Mouse (Mus musculus): ENCODE measurements around the gene Cog5. TPM values are rescaled to one million over a fixed set of nuclear protein-coding genes. Genes with fewer than 3 reads are reported as not detected.
A peak's percentile ranks its signal among the peaks of the same experiment; 100 is the strongest.

Cog5 gene
- polyA plus RNA-seq, 2 experiments, result 36.9 to 39.1 TPM

DNA sequence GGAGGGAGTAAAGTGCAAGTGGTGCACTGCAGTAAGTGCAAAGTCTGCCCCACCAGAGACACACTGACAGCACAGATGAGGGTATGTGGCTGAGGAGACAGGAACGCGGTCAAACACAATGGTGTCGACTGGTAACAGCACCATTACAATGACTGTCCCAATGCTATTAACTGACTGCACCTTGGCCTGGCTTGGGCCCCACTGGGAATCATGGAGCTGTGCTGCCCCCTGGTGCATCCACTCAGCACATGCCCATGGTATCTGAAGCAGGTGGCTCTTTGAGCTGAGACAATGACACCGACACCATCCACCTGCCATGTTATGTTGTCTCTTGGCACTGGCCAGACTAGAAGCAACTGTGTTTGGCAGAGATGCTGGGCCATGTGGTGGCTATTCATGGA, 272.0 kb downstream of the Cog5 start:
- no peaks in the 10 kb centered on the region for H3K9me3 ChIP-seq (ENCODE audit: control insufficient read depth, low read length)
- ATAC-seq (ENCODE audit: low FRiP score, low read depth) (peak; percentile 72), DNase-seq (ENCODE audit: low spot score) (peak; percentile 50)
- H3K27ac ChIP-seq (replicated peaks; ENCODE audit: low read depth, low read length), result no peak overlapping the region
- TF ChIP-seq POLR2A (IDR thresholded peaks at IDR 0.05; ENCODE audit: borderline replicate concordance, extremely low read depth, insufficient read depth, insufficient read length), result no peak
- no peaks in the 10 kb centered on the region for H3K27me3 ChIP-seq (ENCODE audit: control insufficient read depth, insufficient read depth, low read length)
- no peak overlapping the region for H3K9ac ChIP-seq (ENCODE audit: low read depth, low read length, severe bottlenecking)
- WGBS, result 53% methylated on average over 4 of the region's 4 CpGs
- H3K4me2 ChIP-seq (replicated peaks; ENCODE audit: low read depth, low read length, severe bottlenecking), result no peak overlapping the region
- peaks cover 4% of the 10 kb centered on the region; the same call in 1 of the 2 replicates for H3K4me1 ChIP-seq (ENCODE audit: control insufficient read depth, insufficient read depth, low read length)
- H3K36me3 ChIP-seq (ENCODE audit: control insufficient read depth, insufficient read depth, low read length), result peaks cover 68% of the 10 kb centered on the region
- H3K4me3 ChIP-seq (replicated peaks; ENCODE audit: low read length), result no peak overlapping the region

DNA sequence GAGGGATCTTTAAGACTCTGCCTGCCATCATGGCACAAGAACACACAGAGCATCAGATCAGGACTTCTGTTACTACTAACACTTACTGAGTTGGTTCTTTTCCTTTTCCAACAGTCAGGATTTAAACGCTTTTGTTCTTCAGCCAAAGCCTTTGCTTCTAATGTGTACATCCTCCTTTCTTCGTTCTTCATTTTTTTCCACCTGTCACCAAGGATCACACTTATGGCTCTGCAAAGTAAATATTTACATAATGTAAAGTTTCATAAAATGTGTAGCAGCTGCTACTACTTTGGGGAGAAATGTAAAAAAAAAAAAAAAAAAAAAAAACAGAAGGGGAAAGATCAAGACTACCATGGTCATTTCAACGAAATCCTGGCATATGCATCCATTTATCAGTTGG, 273.8 kb downstream of the Cog5 start:
- Histone ChIP-seq H3K4me3 (replicated peaks; ENCODE audit: low read length) (no peak overlapping the region), H3K4me2 (replicated peaks; ENCODE audit: low read depth, low read length, severe bottlenecking) (no peak overlapping the region), H3K4me1 (ENCODE audit: control insufficient read depth, insufficient read depth, low read length) (peaks cover 4% of the 10 kb centered on the region; the same call in 1 of the 2 replicates), H3K36me3 (ENCODE audit: control insufficient read depth, insufficient read depth, low read length) (peaks cover 83% of the 10 kb centered on the region), H3K9ac (ENCODE audit: low read depth, low read length, severe bottlenecking) (no peak overlapping the region), H3K27ac (replicated peaks; ENCODE audit: low read depth, low read length) (no peak overlapping the region), H3K9me3 (ENCODE audit: control insufficient read depth, low read length) (no peaks in the 10 kb centered on the region), H3K27me3 (ENCODE audit: control insufficient read depth, insufficient read depth, low read length) (no peaks in the 10 kb centered on the region)
- TF ChIP-seq POLR2A (IDR thresholded peaks at IDR 0.05; ENCODE audit: borderline replicate concordance, extremely low read depth, insufficient read depth, insufficient read length), result no peak
- no peak for DNase-seq (ENCODE audit: low spot score)
- WGBS, result 86% methylated on average over 3 of the region's 3 CpGs
- ATAC-seq (ENCODE audit: low FRiP score, low read depth), result no peak

DNA sequence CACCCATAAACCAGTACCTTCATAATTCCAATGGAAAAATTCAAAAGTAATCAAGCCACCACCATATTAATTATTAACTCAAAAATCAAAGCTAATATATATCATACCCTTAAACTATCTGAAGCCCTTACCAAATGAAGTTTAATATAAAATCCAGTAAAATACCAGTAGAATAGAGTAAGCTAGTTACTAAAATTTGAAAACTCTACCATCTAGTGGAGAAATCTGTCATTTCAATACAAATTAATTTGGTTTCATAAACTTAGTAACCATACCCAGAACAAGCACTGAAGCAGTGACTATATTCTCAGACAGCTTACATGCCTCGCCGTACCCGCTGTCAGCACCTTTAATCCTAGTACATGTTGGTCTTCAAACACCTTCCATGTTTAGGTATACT, 277.1 kb downstream of the Cog5 start:
- Histone ChIP-seq H3K9me3 (ENCODE audit: control insufficient read depth, low read length) (no peaks in the 10 kb centered on the region), H3K4me1 (ENCODE audit: control insufficient read depth, insufficient read depth, low read length) (no peaks in the 10 kb centered on the region), H3K4me2 (replicated peaks; ENCODE audit: low read depth, low read length, severe bottlenecking) (no peak overlapping the region), H3K36me3 (ENCODE audit: control insufficient read depth, insufficient read depth, low read length) (peaks cover 87% of the 10 kb centered on the region), H3K4me3 (replicated peaks; ENCODE audit: low read length) (no peak overlapping the region), H3K27ac (replicated peaks; ENCODE audit: low read depth, low read length) (no peak overlapping the region), H3K27me3 (ENCODE audit: control insufficient read depth, insufficient read depth, low read length) (no peaks in the 10 kb centered on the region), H3K9ac (ENCODE audit: low read depth, low read length, severe bottlenecking) (no peak overlapping the region)
- TF ChIP-seq POLR2A (IDR thresholded peaks at IDR 0.05; ENCODE audit: borderline replicate concordance, extremely low read depth, insufficient read depth, insufficient read length), result no peak
- WGBS, result 89% methylated on average over 3 of the region's 3 CpGs
- no peak for DNase-seq (ENCODE audit: low spot score)
- no peak for ATAC-seq (ENCODE audit: low FRiP score, low read depth)

DNA sequence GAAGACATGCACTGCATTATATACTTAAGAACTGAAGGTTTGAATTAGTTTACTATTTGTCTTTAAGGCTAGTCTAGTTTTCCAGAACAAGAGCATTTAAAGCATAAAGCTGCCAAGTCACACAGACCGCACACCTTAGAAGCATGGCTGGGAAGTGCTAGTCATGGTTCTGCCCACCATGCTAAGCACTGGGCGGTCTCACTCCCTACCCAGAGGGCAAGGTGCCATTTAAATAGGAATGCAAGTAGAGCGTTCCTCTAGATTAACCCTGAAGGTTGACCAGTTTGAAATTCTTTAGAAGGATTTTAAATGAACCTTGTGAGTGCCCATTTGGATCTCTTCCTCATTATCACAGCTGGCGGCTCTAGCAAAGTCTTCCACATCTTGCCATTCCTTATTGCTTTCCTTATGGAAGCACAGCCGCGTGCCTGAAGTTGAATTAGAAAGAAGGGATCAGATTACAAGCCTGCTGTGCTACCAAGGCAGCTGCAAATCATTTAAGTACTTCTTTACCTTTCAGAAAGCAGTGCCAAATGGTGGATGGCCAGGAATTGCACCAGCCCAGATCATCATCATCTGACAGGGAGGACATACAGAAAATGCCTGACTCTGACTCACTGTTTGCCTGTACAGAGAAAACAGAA, 282.1 kb downstream of the Cog5 start:
- no peak overlapping the region for H3K9ac ChIP-seq (ENCODE audit: low read depth, low read length, severe bottlenecking)
- H3K27me3 ChIP-seq (ENCODE audit: control insufficient read depth, insufficient read depth, low read length), result no peaks in the 10 kb centered on the region
- peak; percentile 58 for DNase-seq (ENCODE audit: low spot score)
- H3K27ac ChIP-seq (replicated peaks; ENCODE audit: low read depth, low read length), result no peak overlapping the region
- no peak for TF ChIP-seq POLR2A (IDR thresholded peaks at IDR 0.05; ENCODE audit: borderline replicate concordance, extremely low read depth, insufficient read depth, insufficient read length)
- no peak for ATAC-seq (ENCODE audit: low FRiP score, low read depth)
- no peak overlapping the region for H3K4me2 ChIP-seq (replicated peaks; ENCODE audit: low read depth, low read length, severe bottlenecking)
- no peaks in the 10 kb centered on the region for H3K4me1 ChIP-seq (ENCODE audit: control insufficient read depth, insufficient read depth, low read length)
- peaks cover 82% of the 10 kb centered on the region for H3K36me3 ChIP-seq (ENCODE audit: control insufficient read depth, insufficient read depth, low read length)
- H3K4me3 ChIP-seq (replicated peaks; ENCODE audit: low read length), result no peak overlapping the region
- 24% methylated on average over 6 of the region's 6 CpGs for WGBS
- no peaks in the 10 kb centered on the region for H3K9me3 ChIP-seq (ENCODE audit: control insufficient read depth, low read length)

DNA sequence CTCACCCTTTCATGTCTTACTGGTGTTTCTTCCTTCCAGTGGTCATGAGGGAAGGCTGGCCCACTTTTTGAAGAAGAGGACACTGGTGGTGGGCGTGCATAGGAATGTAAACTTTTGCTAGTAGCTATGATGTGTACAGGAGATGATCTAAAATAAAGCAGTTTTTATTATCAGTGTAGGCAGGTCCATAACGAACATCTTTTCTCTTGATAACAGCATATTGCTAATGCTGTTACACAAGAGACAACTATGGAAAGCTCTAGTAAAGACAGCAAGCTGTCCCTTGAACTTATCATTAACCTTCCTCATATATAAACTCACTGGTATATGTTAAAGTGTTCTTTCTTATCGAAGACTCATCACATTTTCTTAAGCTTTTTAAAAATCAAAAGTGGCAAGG, 282.9 kb downstream of the Cog5 start:
- H3K4me3 ChIP-seq (replicated peaks; ENCODE audit: low read length), result no peak overlapping the region
- no peak for TF ChIP-seq POLR2A (IDR thresholded peaks at IDR 0.05; ENCODE audit: borderline replicate concordance, extremely low read depth, insufficient read depth, insufficient read length)
- no peak for DNase-seq (ENCODE audit: low spot score)
- H3K27me3 ChIP-seq (ENCODE audit: control insufficient read depth, insufficient read depth, low read length), result no peaks in the 10 kb centered on the region
- WGBS, result 90% methylated on average over 3 of the region's 3 CpGs
- H3K9me3 ChIP-seq (ENCODE audit: control insufficient read depth, low read length), result no peaks in the 10 kb centered on the region
- ATAC-seq (ENCODE audit: low FRiP score, low read depth), result no peak
- H3K36me3 ChIP-seq (ENCODE audit: control insufficient read depth, insufficient read depth, low read length), result peaks cover 82% of the 10 kb centered on the region
- H3K9ac ChIP-seq (ENCODE audit: low read depth, low read length, severe bottlenecking), result no peak overlapping the region
- no peak overlapping the region for H3K4me2 ChIP-seq (replicated peaks; ENCODE audit: low read depth, low read length, severe bottlenecking)
- H3K4me1 ChIP-seq (ENCODE audit: control insufficient read depth, insufficient read depth, low read length), result no peaks in the 10 kb centered on the region
- no peak overlapping the region for H3K27ac ChIP-seq (replicated peaks; ENCODE audit: low read depth, low read length)
